Mouse (Mus musculus) small intestine, adult 2 months (tissue): Measurements from ENCODE around the gene Vmn2r50. TPM values are rescaled to one million over a fixed set of nuclear protein-coding genes. Genes with fewer than 3 reads are reported as not detected.
"Not testable (repeated sequence)": the region's sequence is repeated elsewhere in the genome, so short reads cannot be mapped to it uniquely, and the experiment has no call there.

ENCODE experiments used
- H3K27ac ChIP-seq: fragments of 200-500 bp; 2 replicates; pipeline ENCODE4 v1.5.1; 2012; ENCODE audit warnings: low read depth, low read length, control low read depth, inconsistent platforms; ENCODE audit not compliant: insufficient read depth
- H3K27me3 ChIP-seq: fragments of 200-500 bp; 2 replicates; pipeline ENCODE4 v1.6.1; 2012; ENCODE audit warnings: mild to moderate bottlenecking, moderate library complexity, low read length, inconsistent platforms; ENCODE audit not compliant: control insufficient read depth, insufficient read depth
- H3K36me3 ChIP-seq: fragments of 200-500 bp; 2 replicates; pipeline ENCODE4 v1.6.1; 2012; ENCODE audit warnings: mild to moderate bottlenecking, low read length, control low read depth, inconsistent platforms; ENCODE audit not compliant: control insufficient read depth, insufficient read depth
- H3K4me1 ChIP-seq: fragments of 200-500 bp; 2 replicates; pipeline ENCODE4 v1.6.1; 2012; ENCODE audit warnings: low read length, inconsistent platforms, mixed read lengths; ENCODE audit not compliant: control insufficient read depth, insufficient read depth, insufficient read length
- H3K4me3 ChIP-seq: fragments of 200-500 bp; 2 replicates; pipeline ENCODE4 v1.5.1; 2012; ENCODE audit warnings: low read depth, mild to moderate bottlenecking, control low read depth, inconsistent platforms, low read length, moderate library complexity
- WGBS: fragments of 180-500 bp; shearing (Covaris S2); methylation state at CpG from one replicate; pipeline ENCODE4 v1.1.7; 2018; 5-methylcytosine and 5-hydroxymethylcytosine counted together
- polyA plus RNA-seq: library from polyadenylated mRNA; depleted of rRNA; stranded (reverse); fragments of >200 nt; gene quantifications from 2 replicates; pipeline ENCODE4 v1.2.3, GENCODE M21; 2012; rRNA removed

Vmn2r50 gene
- not detected in 2 replicates for polyA plus RNA-seq

DNA sequence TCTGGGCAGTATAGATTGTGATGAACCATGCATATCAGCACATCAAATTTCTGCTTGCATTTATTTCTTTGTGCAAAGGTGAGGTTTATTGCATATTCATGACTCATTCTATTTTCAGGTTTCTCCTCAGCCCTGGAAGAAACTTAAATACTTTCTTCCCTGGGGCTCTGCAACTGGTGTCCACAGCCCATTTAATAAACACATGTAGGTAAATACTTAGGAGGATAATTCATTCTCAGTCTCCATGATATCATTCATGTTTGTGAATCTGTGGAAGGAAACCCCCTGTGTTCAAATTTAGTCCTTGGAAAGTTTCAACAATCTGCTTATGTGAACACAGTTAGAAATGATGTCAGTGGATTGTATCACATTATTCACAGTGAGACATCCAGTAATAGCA lies at the start of gene Vmn2r50:
Vmn2r50 (minus strand) TSS at position 101 of the 400 bp plus-strand sequence.
- H3K27me3 ChIP-seq, H3K4me1 ChIP-seq, H3K36me3 ChIP-seq, H3K27ac ChIP-seq, H3K4me3 ChIP-seq: not testable (repeated sequence)

DNA sequence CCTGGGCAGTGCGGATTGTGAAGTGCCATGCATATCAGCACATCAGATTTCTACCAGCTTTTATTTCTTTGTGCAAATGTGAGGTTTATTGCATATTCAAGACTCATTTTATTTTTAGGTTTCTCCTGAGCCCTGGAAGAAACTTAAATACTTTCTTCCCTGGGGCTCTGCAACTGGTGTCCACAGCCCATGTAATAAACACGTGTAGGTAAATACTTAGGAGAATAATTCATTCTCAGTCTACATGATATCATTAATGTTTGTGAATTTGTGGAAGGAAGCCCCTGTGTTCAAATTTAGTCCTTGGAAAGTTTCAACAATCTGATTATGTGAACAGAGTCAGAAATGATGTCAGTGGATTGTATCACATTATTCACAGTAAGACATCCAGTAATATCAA lies 60.9 kb downstream of the Vmn2r50 start, which contains the start of gene Vmn2r49:
Vmn2r49 (minus strand) TSS at position 101 of the 400 bp plus-strand sequence.
- not testable (repeated sequence) for H3K4me1 ChIP-seq, H3K4me3 ChIP-seq, H3K27me3 ChIP-seq, H3K36me3 ChIP-seq, H3K27ac ChIP-seq
- 48% methylated on average over 2 of the region's 2 CpGs for WGBS

Other genes with a start within 250 kb of the Vmn2r50 start
- gene Vmn2r47, start 212.0 kb downstream of the Vmn2r50 start, polyA plus RNA-seq, result not detected in 2 replicates
- not detected in 2 replicates for gene Vmn2r48, start 99.7 kb downstream of the Vmn2r50 start, polyA plus RNA-seq
- gene Vmn2r49, start 61.0 kb downstream of the Vmn2r50 start, polyA plus RNA-seq, result not detected in 2 replicates
- gene Vmn2r51, start 52.4 kb upstream of the Vmn2r50 start, polyA plus RNA-seq, result not detected in 2 replicates
- gene Vmn2r52, start 123.3 kb upstream of the Vmn2r50 start, polyA plus RNA-seq, result not detected in 2 replicates
- gene Vmn1r66, start 224.7 kb upstream of the Vmn2r50 start, polyA plus RNA-seq, result not detected in 2 replicates